Mouse (Mus musculus) hindbrain, postnatal 0 days (tissue): ENCODE data around the gene Cep131. TPM values are rescaled to one million over a fixed set of nuclear protein-coding genes. Genes with fewer than 3 reads are reported as not detected.

Experiments
- ATAC-seq: fragments of 200-750 bp; cut with Nextera tagmentation; 2 replicates; pipeline ENCODE4 v1.8.0; 2017; ENCODE audit warnings: mild to moderate bottlenecking, moderate TSS enrichment, moderate library complexity
- DNase-seq: peaks from one replicate; pipeline ENCODE4 v3.0.0-alpha.2; 2015; ENCODE audit warnings: low spot score
- H3K27ac ChIP-seq: fragments of 300-500 bp; sonication (generic); 2 replicates; pipeline ENCODE4 v1.5.1; 2014; ENCODE audit warnings: mild to moderate bottlenecking
- H3K27me3 ChIP-seq: fragments of 300-500 bp; sonication (generic); 2 replicates; pipeline ENCODE4 v1.6.1; 2014; ENCODE audit warnings: low read length, mixed read lengths; ENCODE audit not compliant: insufficient read depth
- H3K36me3 ChIP-seq: fragments of 300-500 bp; sonication (generic); 2 replicates; pipeline ENCODE4 v1.6.1; 2014; ENCODE audit warnings: low read length, mixed read lengths; ENCODE audit not compliant: insufficient read depth
- H3K4me1 ChIP-seq: fragments of 300-500 bp; sonication (generic); 2 replicates; pipeline ENCODE4 v1.6.1; 2014; ENCODE audit warnings: antibody characterized with exemption, low read length, mixed read lengths; ENCODE audit not compliant: insufficient read depth
- H3K4me2 ChIP-seq: fragments of 300-500 bp; sonication (generic); 2 replicates; pipeline ENCODE4 v1.6.1; 2014; ENCODE audit warnings: low read depth, mild to moderate bottlenecking, low read length, moderate library complexity, mixed read lengths
- H3K4me3 ChIP-seq: fragments of 300-500 bp; sonication (generic); 2 replicates; pipeline ENCODE4 v1.5.1; 2014; ENCODE audit warnings: low read length
- H3K9ac ChIP-seq: fragments of 300-500 bp; sonication (generic); replicated peaks from 2 replicates; pipeline ENCODE4 v1.6.1; 2014; ENCODE audit warnings: mild to moderate bottlenecking, low read length, moderate library complexity, mixed read lengths
- H3K9me3 ChIP-seq: fragments of 300-500 bp; sonication (generic); 2 replicates; pipeline ENCODE4 v1.6.1; 2016; ENCODE audit warnings: low read length, mixed read lengths
- CTCF ChIP-seq: IDR thresholded peaks from 2 replicates; pipeline ENCODE4 v1.5.1; 2016; ENCODE audit warnings: antibody characterized with exemption, control low read depth, low read depth
- WGBS: fragments of 180-500 bp; shearing (Covaris S2); extraction: QIAGEN DNeasy Blood & Tissue Kit; methylation state at CpG from one replicate; pipeline ENCODE4 v1.1.7; 2014; 5-methylcytosine and 5-hydroxymethylcytosine counted together
- polyA plus RNA-seq: library from polyadenylated mRNA; unstranded; fragments of >200 nt; fragmentation: Nextera tagmentation; extraction: Ambion mirVana; gene quantifications from 2 replicates; pipeline ENCODE4 v1.2.1, GENCODE M21; 2015
- total RNA-seq: library from RNA; depleted of rRNA; stranded (reverse); fragments of >200 nt; gene quantifications from 2 replicates; pipeline ENCODE4 v1.2.3, GENCODE M21; 2014

Gene Cep131
- total and polyA plus RNA-seq, 2 experiments from 2014 or later, result 18.5 to 26.4 TPM

- Histone ChIP-seq H3K4me1 (peaks cover 3% of the 10 kb centered on the region; the same call in 1 of the 2 replicates), H3K9ac (no peak overlapping the region), H3K9me3 (no peaks in the 10 kb centered on the region), H3K36me3 (no peaks in the 10 kb centered on the region), H3K27me3 (no peaks in the 10 kb centered on the region), H3K4me3 (no peak overlapping the region), H3K4me2 (no peak overlapping the region), H3K27ac (no peak overlapping the region)
- 82% methylated on average over 4 of the region's 4 CpGs for WGBS
- ATAC-seq (no peak), DNase-seq (no peak)
- no peak for TF ChIP-seq CTCF
Measured at GRCm38 (mm10) chr11:120053846-120054245, 32.8 kb downstream of the Cep131 start.

- Histone ChIP-seq H3K36me3 (no peaks in the 10 kb centered on the region), H3K9ac (no peak overlapping the region), H3K4me3 (no peak overlapping the region), H3K9me3 (no peaks in the 10 kb centered on the region), H3K4me1 (peaks cover 9% of the 10 kb centered on the region; the same call in 1 of the 2 replicates), H3K4me2 (no peak overlapping the region), H3K27ac (peak overlapping the region; percentile 79; the same call in 1 of the 2 replicates), H3K27me3 (no peaks in the 10 kb centered on the region)
- ATAC-seq (no peak), DNase-seq (no peak)
- no peak for TF ChIP-seq CTCF
- WGBS, result 64% methylated on average over 9 of the region's 9 CpGs
Measured at GRCm38 (mm10) chr11:120052274-120052673, 34.4 kb downstream of the Cep131 start.

GRCm38 (mm10) chr11:120051124-120051811 lies 35.4 kb downstream of the Cep131 start:
- H3K36me3 ChIP-seq, result no peaks in the 10 kb centered on the region
- H3K27me3 ChIP-seq, result no peaks in the 10 kb centered on the region
- 23% methylated on average over 14 of the region's 14 CpGs for WGBS
- TF ChIP-seq CTCF, result no peak
- ATAC-seq (peak; percentile 67), DNase-seq (peak; percentile 81)
- H3K9ac ChIP-seq, result peak overlapping the region; percentile 35
- peak overlapping the region; percentile 79 for H3K27ac ChIP-seq
- H3K9me3 ChIP-seq, result no peaks in the 10 kb centered on the region
- no peak overlapping the region for H3K4me3 ChIP-seq
- peak overlapping the region; percentile 2; the same call in 1 of the 2 replicates for H3K4me2 ChIP-seq
- peaks cover 9% of the 10 kb centered on the region; the same call in 1 of the 2 replicates for H3K4me1 ChIP-seq

GRCm38 (mm10) chr11:120049067-120049466 lies 37.6 kb downstream of the Cep131 start:
- no peak overlapping the region for H3K9ac ChIP-seq
- 78% methylated on average over 8 of the region's 8 CpGs for WGBS
- H3K36me3 ChIP-seq, result no peaks in the 10 kb centered on the region
- DNase-seq, result no peak
- ATAC-seq, result no peak
- H3K4me2 ChIP-seq, result no peak overlapping the region
- peaks cover 22% of the 10 kb centered on the region for H3K4me1 ChIP-seq
- H3K4me3 ChIP-seq, result no peak overlapping the region
- no peak overlapping the region; the same call in 1 of the 2 replicates for H3K27ac ChIP-seq
- TF ChIP-seq CTCF, result no peak
- no peaks in the 10 kb centered on the region for H3K9me3 ChIP-seq
- H3K27me3 ChIP-seq, result no peaks in the 10 kb centered on the region

- H3K4me3 ChIP-seq, result peak overlapping the region; percentile 67
- TF ChIP-seq CTCF, result peak; percentile 53; the same call in 1 of the 2 replicates
- H3K9ac ChIP-seq, result peak overlapping the region; percentile 83
- under 1% methylated on average over 22 of the region's 23 CpGs for WGBS
- ATAC-seq (peak; percentile 48; the same call in 1 of the 2 replicates), DNase-seq (peak; percentile 87)
- peak overlapping the region; percentile 85 for H3K4me2 ChIP-seq
- peak overlapping the region; percentile 94 for H3K27ac ChIP-seq
- H3K4me1 ChIP-seq, result peaks cover 23% of the 10 kb centered on the region
- H3K27me3 ChIP-seq, result no peaks in the 10 kb centered on the region
- H3K36me3 ChIP-seq, result no peaks in the 10 kb centered on the region
- H3K9me3 ChIP-seq, result no peaks in the 10 kb centered on the region
Measured at GRCm38 (mm10) chr11:120048252-120048556, 38.4 kb downstream of the Cep131 start.

GRCm38 (mm10) chr11:120047531-120048251 lies 38.9 kb downstream of the Cep131 start:
- peak overlapping the region; percentile 85 for H3K4me2 ChIP-seq

More at GRCm38 (mm10) chr11:120047531-120048251, 38.9 kb downstream of the Cep131 start:
- TF ChIP-seq CTCF, result no peak
- Histone ChIP-seq H3K36me3 (no peaks in the 10 kb centered on the region), H3K27me3 (no peaks in the 10 kb centered on the region), H3K9me3 (no peaks in the 10 kb centered on the region), H3K4me1 (peaks cover 24% of the 10 kb centered on the region), H3K9ac (peak overlapping the region; percentile 83), H3K27ac (peak overlapping the region; percentile 94), H3K4me3 (peak overlapping the region; percentile 67)
- DNase-seq (peak; percentile 45), ATAC-seq (0 out of 2 replicates have a peak, but pooled peaks have one; percentile 9)
- WGBS, result 5% methylated on average over 23 of the region's 23 CpGs
